Mouse (Mus musculus) ES-E14 (cell line): Measurements from ENCODE around the gene Ripply3.

Experiments
- HCFC1 ChIP-seq: IDR thresholded peaks from 2 replicates; pipeline ENCODE4 v1.6.1; 2012; ENCODE audit warnings: low read length, inconsistent platforms, borderline replicate concordance; ENCODE audit not compliant: insufficient read depth
- ZNF384 ChIP-seq: IDR thresholded peaks from 2 replicates; pipeline ENCODE4 v1.6.1; 2012; ENCODE audit warnings: low read depth, low read length, inconsistent platforms

DNA sequence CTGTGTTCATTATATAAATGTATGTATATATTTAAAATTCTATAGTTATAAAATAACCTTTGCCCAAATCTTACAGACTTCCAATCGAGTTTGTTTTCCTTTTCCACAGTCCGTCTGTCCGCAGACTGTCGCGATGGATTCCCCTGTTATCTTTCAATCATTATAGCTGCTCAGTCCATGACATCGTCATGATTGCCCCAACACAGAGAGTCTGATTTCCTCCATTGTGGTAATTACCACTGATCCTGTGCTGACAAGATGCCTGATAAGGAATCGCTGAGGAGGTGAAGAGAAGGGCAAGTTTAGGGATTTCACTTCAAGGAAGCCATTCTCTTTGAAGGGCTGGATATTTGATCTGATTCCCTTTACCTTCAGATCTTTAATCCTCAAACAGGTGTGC lies 27.8 kb downstream of the Ripply3 start:
- TF ChIP-seq ZNF384: no peak
- no peak for TF ChIP-seq HCFC1
